Mouse (Mus musculus): Measurements from ENCODE around the gene Abcc4.

DNA sequence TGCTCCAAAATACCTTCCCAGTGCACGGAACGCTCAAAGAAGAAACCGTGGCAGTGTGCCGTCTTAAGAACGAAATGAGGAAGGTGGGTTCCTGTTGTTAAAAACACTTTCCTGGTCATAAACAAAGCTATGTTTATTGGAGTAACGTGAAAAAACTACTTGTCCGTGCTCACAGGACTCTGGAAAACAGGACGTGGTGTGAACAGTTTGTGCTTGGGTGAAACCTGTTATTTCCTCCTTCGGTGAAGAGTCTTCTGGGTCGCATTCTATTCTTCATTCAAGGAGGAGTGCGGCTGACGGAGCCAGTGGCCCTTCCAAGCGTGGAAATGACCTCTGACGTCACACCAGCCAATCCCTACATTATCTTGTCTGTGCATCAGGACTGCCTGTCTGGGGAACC is 198.2 kb downstream of the Abcc4 start:
- no peak for TF ChIP-seq POLR2A (IDR thresholded peaks at IDR 0.05; ENCODE audit: low read depth, low read length)
- TF ChIP-seq MXI1 (IDR thresholded peaks at IDR 0.05; ENCODE audit: low read depth, low read length) = no peak
- no peak for TF ChIP-seq CHD2 (IDR thresholded peaks at IDR 0.05; ENCODE audit: low read length)
- TF ChIP-seq NRF1 (IDR thresholded peaks at IDR 0.05; ENCODE audit: low read depth, low read length) = no peak
- TF ChIP-seq POLR2AphosphoS2 (IDR thresholded peaks at IDR 0.05; ENCODE audit: low read depth, low read length) = no peak
- no peak for TF ChIP-seq ELF1 (IDR thresholded peaks at IDR 0.05; ENCODE audit: low read depth, low read length)
- TF ChIP-seq RAD21 (IDR thresholded peaks at IDR 0.05; ENCODE audit: low read depth, low read length) = no peak
